Mouse (Mus musculus) kidney, embryonic 15.5 days (tissue): ENCODE measurements around the gene Slc36a2. TPM values are rescaled to one million over a fixed set of nuclear protein-coding genes. Genes with fewer than 3 reads are reported as not detected.

ENCODE experiments used
- ATAC-seq: fragments of 200-750 bp; cut with Nextera tagmentation; replicated peaks from 2 replicates; pipeline ENCODE4 v1.8.0; 2017; ENCODE audit warnings: moderate TSS enrichment; ENCODE audit not compliant: low FRiP score
- H3K27ac ChIP-seq: fragments of 300-500 bp; sonication (generic); 2 replicates; pipeline ENCODE4 v1.5.1; 2015; ENCODE audit warnings: mild to moderate bottlenecking, inconsistent platforms
- H3K27me3 ChIP-seq: fragments of 300-500 bp; sonication (generic); 2 replicates; pipeline ENCODE4 v1.6.1; 2015; ENCODE audit warnings: inconsistent platforms
- H3K36me3 ChIP-seq: fragments of 300-500 bp; sonication (generic); 2 replicates; pipeline ENCODE4 v1.6.1; 2015; ENCODE audit warnings: inconsistent platforms
- H3K4me1 ChIP-seq: fragments of 300-500 bp; sonication (generic); 2 replicates; pipeline ENCODE4 v1.6.1; 2015; ENCODE audit warnings: inconsistent platforms
- H3K4me2 ChIP-seq: fragments of 300-500 bp; sonication (generic); 2 replicates; pipeline ENCODE4 v1.6.1; 2015; ENCODE audit warnings: moderate library complexity, mild to moderate bottlenecking, inconsistent platforms
- H3K4me3 ChIP-seq: fragments of 300-500 bp; sonication (generic); replicated peaks from 2 replicates; pipeline ENCODE4 v1.5.1; 2015; ENCODE audit warnings: mild to moderate bottlenecking, inconsistent platforms
- H3K9ac ChIP-seq: fragments of 300-500 bp; sonication (generic); 2 replicates; pipeline ENCODE4 v1.6.1; 2015; ENCODE audit warnings: mild to moderate bottlenecking, inconsistent platforms
- H3K9me3 ChIP-seq: fragments of 300-500 bp; sonication (generic); replicated peaks from 2 replicates; pipeline ENCODE4 v1.6.1; 2016; ENCODE audit warnings: inconsistent platforms
- WGBS: fragments of 180-500 bp; shearing (Covaris S2); methylation state at CpG from one replicate; pipeline ENCODE4 v1.1.7; 2015; ENCODE audit warnings: mixed read lengths; 5-methylcytosine and 5-hydroxymethylcytosine counted together
- polyA plus RNA-seq: library from polyadenylated mRNA; unstranded; fragments of >200 nt; fragmentation: Nextera tagmentation; extraction: Ambion mirVana; gene quantifications from 2 replicates; pipeline ENCODE4 v1.2.1, GENCODE M21; 2015

The Slc36a2 gene
- polyA plus RNA-seq, 1 experiment from 2014 or later = 0.83 TPM

GRCm38 (mm10) chr11:55183124-55183523, 1.8 kb downstream of the Slc36a2 start:
- H3K9me3 ChIP-seq = no peaks in the 10 kb centered on the region
- 56% methylated on average over 7 of the region's 7 CpGs for WGBS
- no peaks in the 10 kb centered on the region for H3K36me3 ChIP-seq
- H3K9ac ChIP-seq = no peak overlapping the region
- H3K4me3 ChIP-seq = no peak overlapping the region
- H3K4me1 ChIP-seq = 0 out of 2 replicates have a peak, but pooled peaks cover 4% of the 10 kb centered on the region
- no peaks in the 10 kb centered on the region for H3K27me3 ChIP-seq
- no peak overlapping the region for H3K4me2 ChIP-seq
- no peak overlapping the region for H3K27ac ChIP-seq
- no peak for ATAC-seq

GRCm38 (mm10) chr11:55179856-55180255, 5.0 kb downstream of the Slc36a2 start:
- Histone ChIP-seq H3K4me2 (no peak overlapping the region), H3K9ac (no peak overlapping the region), H3K4me3 (no peak overlapping the region), H3K9me3 (no peaks in the 10 kb centered on the region), H3K27ac (no peak overlapping the region), H3K27me3 (no peaks in the 10 kb centered on the region), H3K4me1 (0 out of 2 replicates have a peak, but pooled peaks cover 3% of the 10 kb centered on the region), H3K36me3 (no peaks in the 10 kb centered on the region)
- no peak for ATAC-seq
- 81% methylated on average over 3 of the region's 3 CpGs for WGBS

GRCm38 (mm10) chr11:55178830-55179229, 6.0 kb downstream of the Slc36a2 start:
- Histone ChIP-seq H3K4me1 (no peaks in the 10 kb centered on the region), H3K27me3 (no peaks in the 10 kb centered on the region; the same call in 1 of the 2 replicates), H3K9ac (no peak overlapping the region), H3K27ac (no peak overlapping the region), H3K36me3 (no peaks in the 10 kb centered on the region), H3K4me3 (no peak overlapping the region), H3K4me2 (no peak overlapping the region), H3K9me3 (no peaks in the 10 kb centered on the region)
- 85% methylated on average over 4 of the region's 4 CpGs for WGBS
- no peak for ATAC-seq

GRCm38 (mm10) chr11:55170501-55170900, 14.4 kb downstream of the Slc36a2 start:
- WGBS = 82% methylated on average over 4 of the region's 4 CpGs
- H3K27me3 ChIP-seq = no peaks in the 10 kb centered on the region; the same call in 1 of the 2 replicates
- H3K4me1 ChIP-seq = no peaks in the 10 kb centered on the region

GRCm38 (mm10) chr11:55168914-55169313, 16.0 kb downstream of the Slc36a2 start:
- H3K9me3 ChIP-seq = no peaks in the 10 kb centered on the region
- no peaks in the 10 kb centered on the region for H3K27me3 ChIP-seq
- H3K27ac ChIP-seq = no peak overlapping the region
- H3K4me1 ChIP-seq = no peaks in the 10 kb centered on the region
- no peak overlapping the region for H3K9ac ChIP-seq
- no peak overlapping the region for H3K4me3 ChIP-seq
- no peak overlapping the region for H3K4me2 ChIP-seq
- 89% methylated on average over 6 of the region's 6 CpGs for WGBS
- ATAC-seq = no peak
- H3K36me3 ChIP-seq = no peaks in the 10 kb centered on the region

More at GRCm38 (mm10) chr11:55170501-55170900, 14.4 kb downstream of the Slc36a2 start:
- Histone ChIP-seq H3K9ac (no peak overlapping the region), H3K27ac (no peak overlapping the region), H3K4me3 (no peak overlapping the region), H3K36me3 (no peaks in the 10 kb centered on the region), H3K9me3 (no peaks in the 10 kb centered on the region), H3K4me2 (no peak overlapping the region)
- ATAC-seq = no peak

DNA sequence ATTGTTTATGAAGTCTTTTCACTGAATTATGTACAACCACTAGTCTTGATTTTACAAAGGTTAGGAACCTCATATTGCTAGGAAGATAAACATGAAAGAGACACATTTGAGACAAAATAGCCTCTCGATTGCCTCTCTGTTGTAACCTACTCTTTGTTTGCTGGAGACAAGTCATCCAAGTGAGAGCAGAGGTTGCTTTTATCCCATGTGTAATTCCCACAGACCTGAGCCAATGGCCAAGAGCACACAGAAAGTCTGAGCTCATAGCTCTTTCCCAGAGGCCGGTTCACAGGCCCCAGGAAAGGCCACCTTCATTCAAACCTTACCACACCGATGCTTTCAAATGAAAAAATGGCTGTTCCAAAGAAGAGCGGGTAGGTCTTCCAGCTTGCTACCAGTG, 16.4 kb downstream of the Slc36a2 start:
- Histone ChIP-seq H3K4me2 (no peak overlapping the region), H3K9me3 (no peaks in the 10 kb centered on the region), H3K9ac (no peak overlapping the region), H3K27me3 (no peaks in the 10 kb centered on the region), H3K4me3 (no peak overlapping the region), H3K36me3 (no peaks in the 10 kb centered on the region), H3K4me1 (no peaks in the 10 kb centered on the region), H3K27ac (no peak overlapping the region)
- ATAC-seq = no peak
- 80% methylated on average over 4 of the region's 4 CpGs for WGBS

- Histone ChIP-seq H3K27ac (no peak overlapping the region), H3K4me2 (no peak overlapping the region), H3K27me3 (no peaks in the 10 kb centered on the region), H3K4me1 (no peaks in the 10 kb centered on the region), H3K9me3 (no peaks in the 10 kb centered on the region), H3K36me3 (no peaks in the 10 kb centered on the region), H3K4me3 (no peak overlapping the region), H3K9ac (no peak overlapping the region)
- no peak for ATAC-seq
- WGBS = 86% methylated on average over 7 of the region's 7 CpGs
Observed at GRCm38 (mm10) chr11:55165748-55166147, 19.1 kb downstream of the Slc36a2 start.

- H3K36me3 ChIP-seq = no peaks in the 10 kb centered on the region
- H3K27me3 ChIP-seq = no peaks in the 10 kb centered on the region
- no peak overlapping the region for H3K9ac ChIP-seq
- no peaks in the 10 kb centered on the region for H3K4me1 ChIP-seq
- no peak overlapping the region for H3K4me3 ChIP-seq
- no peak overlapping the region for H3K4me2 ChIP-seq
- H3K27ac ChIP-seq = no peak overlapping the region
- ATAC-seq = no peak
- no peaks in the 10 kb centered on the region for H3K9me3 ChIP-seq
- 45% methylated on average over 3 of the region's 3 CpGs for WGBS
Observed at GRCm38 (mm10) chr11:55164723-55165122, 20.2 kb downstream of the Slc36a2 start.

- H3K27ac ChIP-seq = no peak overlapping the region
- 52% methylated on average over 9 of the region's 9 CpGs for WGBS
- no peak for ATAC-seq
- H3K36me3 ChIP-seq = no peaks in the 10 kb centered on the region
- H3K9ac ChIP-seq = no peak overlapping the region
- no peak overlapping the region for H3K4me2 ChIP-seq
- no peaks in the 10 kb centered on the region for H3K9me3 ChIP-seq
- no peaks in the 10 kb centered on the region for H3K4me1 ChIP-seq
- no peak overlapping the region for H3K4me3 ChIP-seq
- no peaks in the 10 kb centered on the region for H3K27me3 ChIP-seq
Observed at GRCm38 (mm10) chr11:55162670-55163069, 22.2 kb downstream of the Slc36a2 start.

GRCm38 (mm10) chr11:55158785-55159359, 26.0 kb downstream of the Slc36a2 start:
- peak; percentile 64 for ATAC-seq
- Histone ChIP-seq H3K4me2 (no peak overlapping the region), H3K4me1 (no peaks in the 10 kb centered on the region), H3K9me3 (no peaks in the 10 kb centered on the region), H3K4me3 (no peak overlapping the region), H3K27me3 (no peaks in the 10 kb centered on the region), H3K36me3 (no peaks in the 10 kb centered on the region), H3K9ac (no peak overlapping the region), H3K27ac (no peak overlapping the region)
- WGBS = 50% methylated on average over 13 of the region's 13 CpGs

- H3K4me3 ChIP-seq = no peak overlapping the region
- H3K9me3 ChIP-seq = no peaks in the 10 kb centered on the region
- H3K4me2 ChIP-seq = no peak overlapping the region
- WGBS = 42% methylated on average over 6 of the region's 6 CpGs
- H3K27ac ChIP-seq = no peak overlapping the region
- no peaks in the 10 kb centered on the region for H3K27me3 ChIP-seq
- no peaks in the 10 kb centered on the region for H3K36me3 ChIP-seq
- no peaks in the 10 kb centered on the region for H3K4me1 ChIP-seq
- H3K9ac ChIP-seq = no peak overlapping the region
- 0 out of 2 replicates have a peak, but pooled peaks have one; percentile 15 for ATAC-seq
Observed at GRCm38 (mm10) chr11:55155070-55155421, 29.8 kb downstream of the Slc36a2 start.

- Histone ChIP-seq H3K9ac (no peak overlapping the region), H3K27me3 (no peaks in the 10 kb centered on the region), H3K36me3 (no peaks in the 10 kb centered on the region), H3K27ac (no peak overlapping the region), H3K4me2 (no peak overlapping the region), H3K4me3 (no peak overlapping the region), H3K9me3 (no peaks in the 10 kb centered on the region), H3K4me1 (no peaks in the 10 kb centered on the region)
- WGBS = 37% methylated on average over 3 of the region's 3 CpGs
- ATAC-seq = no peak
Observed at GRCm38 (mm10) chr11:55154398-55155069, 30.3 kb downstream of the Slc36a2 start.

DNA sequence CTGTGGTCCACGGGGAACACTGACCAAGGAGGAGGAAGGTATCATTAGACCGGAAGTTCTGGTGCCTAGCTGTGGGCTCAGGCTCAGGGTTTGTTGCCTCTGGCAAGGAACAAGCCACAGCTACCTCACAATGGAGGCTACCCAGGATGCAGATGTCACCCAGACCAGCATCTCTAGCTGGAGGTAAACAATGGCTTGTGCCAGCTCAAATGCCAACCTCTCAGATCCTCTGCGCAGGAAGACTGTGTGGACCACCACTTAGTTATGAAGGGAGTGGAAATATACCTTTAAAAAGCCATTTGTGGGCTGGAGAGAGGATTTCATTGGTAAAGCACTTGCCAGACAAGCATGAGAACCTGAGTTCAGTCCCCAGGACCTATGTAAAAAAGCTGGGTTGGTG, 33.3 kb downstream of the Slc36a2 start, which contains the start of gene Slc36a3:
Gene Slc36a3 (minus strand): TSS at position 101 of the 400 bp plus-strand sequence.
- Histone ChIP-seq H3K27ac (no peak within 1 kb of the TSS), H3K27me3 (no peaks in the 10 kb centered on the region), H3K36me3 (no peaks in the 10 kb centered on the region), H3K4me1 (no peaks in the 10 kb centered on the region), H3K9me3 (no peaks in the 10 kb centered on the region), H3K4me2 (no peak within 1 kb of the TSS), H3K4me3 (no peak within 1 kb of the TSS), H3K9ac (no peak within 1 kb of the TSS)
- ATAC-seq = no peak
- 71% methylated on average over 3 of the region's 3 CpGs for WGBS
